Mouse (Mus musculus) layer of hippocampus, adult 9-10 months (tissue): ENCODE measurements at regions not wholly inside any gene's neighbourhood (a gene's known extent, or its start where the extent isn't known, plus 50 kb on each side); places are given as distances from the start of the nearest gene placed in this dataset.
A peak's percentile ranks its signal among the peaks of the same experiment; 100 is the strongest.

Source experiments
- DNase-seq: peaks from one replicate; pipeline ENCODE4 v3.0.0; 2022; ENCODE audit warnings: low spot score

DNA sequence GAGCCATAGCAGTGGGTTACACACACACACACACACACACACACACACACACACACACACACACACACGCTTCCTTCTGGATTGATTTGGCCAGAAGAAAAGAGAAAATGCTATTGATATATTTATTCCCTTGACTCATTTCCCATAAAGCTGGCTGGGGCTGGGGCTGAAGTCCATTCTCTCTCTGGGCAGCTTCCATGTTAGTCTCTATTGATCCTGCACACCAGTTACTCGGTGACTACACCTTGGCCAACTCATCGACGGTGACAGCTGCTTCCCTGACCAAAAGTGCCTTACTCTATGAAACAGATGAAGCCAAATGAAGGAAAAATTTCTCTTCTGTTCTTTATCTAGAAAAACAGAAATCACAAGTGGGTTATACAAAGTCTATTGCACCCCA lies 82.1 kb downstream of the Snx18 start:
- no peak for DNase-seq

DNA sequence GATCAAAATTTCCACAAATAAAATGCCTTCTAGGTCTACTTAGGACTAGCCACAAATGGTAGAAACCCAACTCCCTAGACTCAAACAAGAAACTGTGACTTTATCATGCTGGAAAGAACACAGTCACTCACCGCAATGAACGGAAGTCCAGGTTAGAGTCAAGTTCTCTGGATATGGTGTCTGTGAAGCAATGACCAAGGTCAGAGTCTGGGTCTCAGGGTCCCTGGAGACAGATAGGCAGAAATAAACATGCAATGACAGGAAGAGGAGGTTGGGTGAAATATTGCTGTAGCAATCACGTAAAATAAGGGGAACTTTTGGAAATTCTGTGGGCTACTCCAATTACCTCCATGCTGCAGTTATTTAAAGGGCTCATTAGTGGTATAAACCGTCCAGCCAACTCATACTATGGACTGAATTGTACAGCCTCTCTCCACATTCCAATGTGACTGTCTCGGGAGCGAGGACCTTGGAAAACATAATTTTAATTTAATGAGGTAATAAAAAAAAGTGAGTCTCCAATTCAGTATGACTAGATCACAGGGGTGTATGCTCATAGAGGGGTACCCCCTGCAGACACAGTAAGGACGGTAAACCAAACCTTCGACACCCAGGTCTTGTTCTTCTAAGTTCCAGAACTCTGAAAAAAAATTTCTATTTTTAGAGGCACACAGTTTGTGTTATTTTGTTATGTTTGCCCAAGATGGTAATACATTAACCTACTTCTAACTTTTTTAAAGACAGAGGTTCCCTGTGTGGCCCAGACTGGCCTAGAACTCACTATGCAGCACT lies 83.5 kb downstream of the Snx18 start:
- DNase-seq, result no peak

DNA sequence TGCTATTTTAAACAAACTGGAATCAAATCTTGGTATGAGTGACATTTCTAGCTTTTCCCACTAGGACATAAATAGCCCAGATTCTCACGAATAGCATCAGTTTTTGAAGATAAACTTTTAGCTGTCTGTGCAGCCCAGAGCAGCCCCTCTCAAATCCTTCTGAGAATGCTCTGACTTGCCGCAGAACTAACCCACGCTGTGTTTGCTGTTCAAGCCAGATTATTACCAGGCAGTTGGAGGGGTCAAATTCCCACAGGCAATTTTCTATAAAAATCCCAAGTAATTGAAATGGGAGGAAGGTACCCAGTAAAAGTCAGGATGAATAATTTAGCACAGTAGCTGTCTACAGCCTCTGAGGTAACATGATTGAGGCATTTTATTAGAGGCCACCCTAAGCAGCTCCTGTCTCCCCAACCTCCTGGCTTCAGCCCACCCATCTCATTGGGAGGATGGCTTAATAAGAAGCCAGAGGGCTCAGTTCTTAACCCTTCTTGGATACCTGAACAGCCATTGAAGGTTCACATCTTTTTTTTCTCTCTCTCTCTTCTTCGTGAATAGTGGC lies 84.4 kb downstream of the Snx18 start:
- DNase-seq, result no peak

DNA sequence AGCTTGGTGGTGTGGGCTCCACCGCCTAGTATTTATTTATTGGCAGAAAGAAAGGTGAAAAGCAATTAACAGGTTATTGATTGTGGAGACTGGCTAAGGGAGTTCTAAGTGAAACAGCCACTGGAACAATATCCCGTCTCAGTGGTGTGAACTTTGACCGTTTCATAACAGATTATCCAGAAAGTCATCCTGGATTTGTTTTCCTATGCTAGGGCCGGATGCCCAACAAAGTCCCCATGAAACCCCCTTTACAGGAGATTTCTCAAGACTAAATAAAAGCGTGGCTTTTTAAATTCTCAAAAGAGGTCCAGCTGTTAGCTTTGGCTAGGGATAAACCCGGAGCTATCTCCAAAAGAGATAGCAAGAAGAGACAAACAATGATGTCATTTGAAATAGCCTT lies 91.4 kb downstream of the Snx18 start:
- no peak for DNase-seq

DNA sequence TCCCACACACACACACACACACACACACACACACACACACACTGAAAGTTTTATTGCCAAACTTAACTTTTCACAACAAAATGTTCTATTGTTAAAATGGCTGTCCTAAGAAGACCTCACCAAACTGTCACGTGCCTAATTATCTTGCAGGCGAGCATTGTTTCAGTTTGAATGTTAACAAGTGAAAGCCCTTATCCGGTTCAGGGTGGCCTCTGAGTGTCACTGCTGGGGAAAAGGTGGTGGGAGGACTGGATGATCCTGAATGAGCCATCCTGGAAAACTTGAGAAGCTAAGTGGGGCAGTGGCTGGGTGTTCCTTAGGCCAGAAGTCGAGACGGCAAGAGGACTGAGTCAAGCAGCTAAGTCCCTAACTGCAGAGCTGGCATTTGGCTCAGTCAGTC lies 94.9 kb downstream of the Snx18 start:
- no peak for DNase-seq

DNA sequence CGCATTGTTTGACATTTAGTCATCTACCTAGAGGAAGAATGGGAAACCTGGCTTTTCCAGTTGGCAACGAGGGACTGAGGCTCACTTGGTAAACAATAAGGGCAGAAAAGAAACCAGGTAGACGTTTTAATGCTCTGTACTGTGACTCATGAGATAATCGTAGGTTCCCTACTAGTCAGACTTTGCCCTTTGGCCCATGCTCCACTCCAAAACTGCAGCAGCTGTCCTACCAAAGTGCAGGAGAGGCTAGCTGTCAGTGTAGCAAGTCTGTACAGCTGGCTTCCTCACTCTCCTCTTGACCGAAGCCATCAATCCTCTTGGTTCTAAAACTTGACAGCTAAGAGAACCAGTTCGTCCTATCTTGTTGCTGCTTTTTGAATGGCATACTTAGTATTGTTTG lies 100.2 kb downstream of the Snx18 start:
- no peak for DNase-seq

DNA sequence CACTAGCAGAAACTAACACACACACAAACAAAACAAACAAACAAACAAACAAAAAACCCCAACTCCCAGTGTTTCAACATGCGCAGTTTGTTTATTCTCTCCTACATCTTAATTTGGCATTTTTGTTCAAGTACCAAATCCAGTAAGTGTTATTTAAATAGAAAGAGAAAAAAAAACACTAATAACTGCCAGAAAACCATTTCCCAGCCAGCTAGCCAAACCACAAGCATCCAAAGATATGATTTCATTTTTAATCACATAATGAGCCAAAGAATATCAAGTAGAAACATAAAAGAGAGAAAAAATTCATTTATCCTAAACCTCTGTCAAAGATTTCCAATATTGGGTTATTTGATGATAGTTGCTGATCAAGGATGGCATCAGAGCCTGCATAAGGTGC lies 102.3 kb downstream of the Snx18 start:
- no peak for DNase-seq

DNA sequence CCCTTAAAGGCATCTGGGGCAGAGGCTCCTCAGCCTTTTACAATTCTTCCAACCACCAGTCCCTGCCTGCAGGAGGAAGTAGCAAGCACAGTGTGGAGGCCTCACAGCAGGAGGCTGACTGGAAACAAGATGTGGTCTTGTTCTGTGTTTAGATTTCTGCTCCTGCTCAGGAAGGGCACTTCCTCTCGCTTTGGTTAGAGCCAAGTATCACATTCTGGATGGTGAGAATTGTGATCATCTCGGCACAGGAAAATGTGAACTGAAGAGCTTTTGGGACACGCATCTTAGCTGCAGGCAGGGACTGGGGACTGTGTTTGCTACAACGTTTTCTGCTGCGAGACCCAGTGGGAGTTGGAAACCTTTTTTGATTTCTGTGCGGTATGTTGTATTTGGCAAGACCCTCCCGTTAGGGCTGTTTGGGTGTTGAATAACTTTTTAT lies 103.2 kb downstream of the Snx18 start:
- no peak for DNase-seq

DNA sequence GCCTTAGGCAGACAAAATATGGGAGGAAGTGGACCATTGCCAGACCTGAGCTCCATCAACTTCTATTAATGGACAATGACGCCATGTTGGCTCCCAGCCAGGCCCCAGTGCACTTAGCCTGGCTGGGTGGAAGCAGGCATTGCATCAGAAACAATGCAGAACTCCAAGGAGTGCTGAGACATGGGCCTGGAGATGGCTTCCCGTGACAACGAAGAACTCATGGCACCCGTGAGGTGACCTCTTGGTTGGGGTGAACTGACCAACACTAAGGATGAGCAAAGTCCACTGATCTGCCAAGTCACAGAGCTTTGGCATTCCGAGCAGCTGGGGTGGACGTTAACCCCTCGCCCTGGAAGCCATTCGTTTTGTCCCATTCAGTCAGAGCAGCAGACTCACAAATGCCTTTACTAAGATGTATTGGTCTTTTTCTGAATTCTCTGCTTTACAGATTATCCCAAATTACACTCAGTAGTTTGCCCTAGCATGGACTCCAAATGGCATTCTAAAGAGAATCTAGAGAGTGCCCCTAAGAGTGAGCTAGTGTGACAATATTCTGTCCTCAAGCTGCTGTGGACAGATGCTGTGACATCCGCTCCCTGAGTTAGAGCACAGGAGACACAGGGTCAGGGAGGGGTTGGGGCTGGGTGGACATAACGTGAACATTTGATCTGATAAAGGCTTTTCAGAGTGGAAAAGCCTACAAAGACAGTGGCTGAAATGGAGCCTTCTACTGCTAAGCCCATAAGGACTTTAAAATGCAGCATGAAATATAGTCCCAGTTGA lies 108.8 kb downstream of the Snx18 start:
- DNase-seq, result peak; percentile 36

DNA sequence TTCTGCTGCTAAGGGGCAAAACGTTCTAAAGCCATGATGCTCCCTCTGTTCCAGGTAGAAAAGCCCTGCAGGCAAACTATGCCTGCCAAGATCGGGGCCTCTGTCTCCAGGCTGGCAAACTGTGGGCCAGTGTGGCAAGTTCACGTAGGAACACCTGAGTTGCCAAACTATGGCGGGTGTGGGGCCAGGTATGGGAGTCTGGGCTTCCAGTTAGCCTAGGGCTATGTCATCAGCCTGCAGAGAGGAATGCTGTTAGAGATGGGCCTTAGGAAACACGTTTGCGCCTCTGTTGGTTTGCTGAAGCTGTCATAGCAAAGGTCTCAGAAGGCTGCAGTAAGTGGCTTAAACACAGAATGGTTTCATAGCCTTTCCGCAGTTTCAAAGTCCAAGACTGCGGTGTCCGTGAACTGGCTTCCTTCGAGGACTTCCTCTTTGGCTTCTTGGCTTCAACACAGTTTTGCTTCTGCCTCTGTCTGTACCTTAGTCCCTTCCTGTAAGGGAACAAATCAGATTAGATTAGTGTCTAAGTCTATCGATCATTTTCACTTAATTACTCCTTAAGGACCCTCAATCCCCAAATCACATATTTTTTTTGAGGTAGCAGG lies 110.1 kb downstream of the Snx18 start:
- DNase-seq, result no peak

DNA sequence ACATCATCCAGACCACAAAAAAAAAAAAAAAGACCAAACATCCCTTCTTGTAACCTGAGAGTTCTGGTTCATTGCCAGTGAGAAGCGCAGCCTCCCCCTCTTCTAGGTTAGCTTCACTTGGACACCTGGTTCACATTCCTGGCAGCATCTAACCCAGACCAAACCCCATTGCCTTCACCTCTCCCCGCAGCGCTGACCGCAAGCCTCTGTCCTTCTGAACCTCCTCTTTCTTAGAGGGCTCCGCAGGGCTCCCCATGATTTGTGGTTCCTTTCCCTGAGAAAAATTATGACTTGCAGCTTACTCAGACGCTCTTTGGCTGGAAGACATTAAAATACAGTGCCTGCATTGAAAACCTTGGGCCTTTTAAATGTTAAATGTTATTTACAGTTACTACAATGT lies 115.8 kb downstream of the Snx18 start:
- DNase-seq, result no peak

DNA sequence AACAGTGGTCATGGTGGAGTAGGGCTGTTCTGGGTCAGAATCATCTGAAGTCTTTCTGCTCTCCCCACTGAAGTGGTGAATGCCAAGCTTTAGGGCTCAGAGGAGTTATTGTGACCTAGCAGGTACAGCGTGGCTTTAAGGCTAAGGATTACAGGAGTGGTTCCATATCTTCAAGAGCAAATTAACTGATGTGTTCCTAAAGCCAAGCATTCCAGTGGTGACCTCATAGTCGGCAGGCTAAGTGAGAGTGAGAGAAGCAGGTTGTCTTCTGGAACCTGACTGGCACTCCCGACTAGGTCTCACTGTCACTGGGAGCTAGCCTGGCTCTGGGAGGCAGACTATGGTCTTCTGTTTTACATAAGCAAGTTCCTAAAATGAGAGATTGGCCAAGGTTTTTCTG lies 116.3 kb downstream of the Snx18 start:
- no peak for DNase-seq

DNA sequence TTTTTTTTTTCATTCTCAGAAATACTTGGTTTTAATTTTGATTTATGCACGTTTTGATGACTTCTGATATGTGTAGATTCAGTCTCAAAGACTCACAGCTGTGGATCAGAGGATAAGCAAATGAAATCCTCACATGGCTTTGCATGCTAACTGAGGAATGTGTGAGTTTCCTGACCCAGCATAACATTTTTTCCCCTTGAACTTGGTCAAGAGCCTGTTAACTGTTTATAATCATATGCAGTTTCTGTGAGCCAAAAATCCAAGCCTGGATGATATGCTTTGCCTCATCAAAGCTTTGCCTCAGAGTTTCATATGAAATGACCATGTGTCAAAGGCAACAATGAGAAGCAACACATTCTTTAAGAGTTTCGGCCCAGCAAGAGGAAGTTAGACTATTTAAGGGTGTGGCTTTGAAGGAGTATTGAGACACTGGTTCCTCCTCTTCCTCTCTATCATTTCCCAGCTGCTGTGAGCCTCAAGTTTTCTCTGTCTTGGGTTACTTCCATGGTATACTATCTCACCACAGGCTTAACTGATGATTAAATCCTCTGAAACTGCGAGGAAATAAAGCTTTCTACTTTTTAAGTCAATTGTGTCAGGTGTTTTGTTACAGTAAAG lies 117.9 kb downstream of the Snx18 start:
- DNase-seq, result no peak

DNA sequence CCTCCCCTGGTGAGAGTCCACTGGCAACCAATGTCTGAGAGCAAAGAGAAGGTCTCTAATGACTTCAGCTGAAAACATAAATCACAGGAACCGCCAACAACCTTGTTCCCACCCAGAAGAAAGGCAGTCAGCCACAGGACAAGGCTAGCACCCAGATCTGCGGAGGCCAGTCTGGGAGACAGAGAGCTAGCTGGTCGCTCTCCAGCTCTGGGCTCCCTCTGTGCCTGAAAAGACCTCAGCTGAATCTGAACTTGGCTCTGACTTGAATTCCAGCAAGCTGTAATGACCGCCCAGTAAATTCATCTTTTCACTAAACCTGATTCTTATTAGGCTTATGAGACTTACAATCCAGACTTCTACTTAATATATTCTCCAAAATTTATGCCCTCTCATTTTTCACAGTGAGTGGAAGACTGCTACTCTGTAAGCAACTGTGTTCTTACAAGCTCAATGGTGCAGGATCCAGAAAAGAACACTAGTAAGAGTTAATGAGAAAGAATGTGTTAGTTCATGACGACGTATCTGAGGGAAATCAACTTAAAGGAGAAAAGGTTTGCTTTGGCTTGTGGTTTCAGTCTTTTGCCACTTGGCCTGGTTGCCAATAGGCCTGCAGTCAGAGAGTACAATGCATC lies 119.2 kb downstream of the Snx18 start:
- DNase-seq, result no peak

DNA sequence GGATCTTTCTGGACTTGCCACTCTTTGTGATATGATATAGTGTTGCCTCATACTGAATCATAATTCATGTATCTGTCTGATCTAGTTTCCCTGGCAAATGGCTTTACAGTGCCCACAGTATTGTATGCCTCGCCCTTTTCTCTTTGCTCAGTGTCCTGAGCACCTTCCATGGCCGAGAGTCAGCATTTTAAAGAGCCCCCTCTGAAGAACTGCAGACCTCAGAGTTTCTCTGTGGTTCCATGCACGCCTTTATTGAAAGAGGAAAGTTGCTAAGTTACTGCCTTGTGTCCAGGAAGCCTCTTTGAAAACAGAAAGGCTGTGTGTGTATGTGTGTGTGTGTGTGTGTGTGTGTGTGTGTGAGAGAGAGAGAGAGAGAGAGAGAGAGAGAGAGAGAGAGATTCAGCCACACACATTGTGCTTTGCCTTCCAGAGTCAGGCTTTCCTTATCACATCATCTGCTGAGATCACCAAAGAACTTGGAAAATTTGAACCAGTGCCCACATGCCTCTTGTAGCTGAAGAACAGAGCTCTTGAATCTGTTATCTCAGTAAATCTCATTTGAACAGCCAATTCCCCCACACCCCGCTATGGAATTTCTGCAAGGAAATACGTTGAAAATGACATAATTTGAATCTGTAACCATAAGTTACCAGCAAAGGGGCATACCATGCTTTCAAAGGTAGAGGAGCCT lies 122.6 kb downstream of the Snx18 start:
- no peak for DNase-seq

DNA sequence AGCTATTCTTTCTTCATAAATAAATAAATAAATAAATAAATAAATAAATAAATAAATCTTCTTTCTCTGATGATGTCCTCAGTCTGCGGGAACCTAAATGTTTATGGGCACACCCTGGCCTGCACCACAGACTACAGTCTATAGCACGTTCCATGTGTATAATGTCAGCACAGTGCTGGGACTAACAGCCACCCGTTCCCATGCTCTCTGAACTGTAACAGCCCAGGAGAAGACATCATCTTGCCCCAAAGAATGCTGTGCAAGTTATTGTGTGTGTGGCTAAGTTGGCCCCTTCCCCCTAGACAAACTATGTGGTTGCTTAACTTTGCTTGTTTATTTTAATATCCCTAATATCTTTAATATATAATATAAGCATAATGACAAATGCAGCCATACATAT lies 123.2 kb downstream of the Snx18 start:
- no peak for DNase-seq

DNA sequence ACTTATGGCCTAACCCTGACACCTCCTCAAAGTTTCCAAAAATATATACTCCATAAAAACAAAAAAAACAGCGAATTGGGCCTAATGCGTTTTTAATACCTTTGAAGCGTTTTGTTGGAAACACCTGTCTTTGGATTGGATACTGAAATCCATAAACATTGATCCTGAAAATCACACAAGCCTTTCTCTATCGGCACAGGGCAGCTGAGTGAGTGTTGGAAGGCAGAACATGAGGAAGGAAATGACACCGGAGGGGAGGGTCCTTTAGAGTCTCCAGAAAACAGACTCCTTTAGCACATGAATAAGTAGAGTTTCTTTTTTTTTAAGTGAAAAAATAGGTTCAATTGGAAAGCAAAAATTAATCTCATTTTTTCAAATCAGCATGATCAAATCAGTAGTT lies 123.7 kb downstream of the Snx18 start:
- DNase-seq, result no peak

DNA sequence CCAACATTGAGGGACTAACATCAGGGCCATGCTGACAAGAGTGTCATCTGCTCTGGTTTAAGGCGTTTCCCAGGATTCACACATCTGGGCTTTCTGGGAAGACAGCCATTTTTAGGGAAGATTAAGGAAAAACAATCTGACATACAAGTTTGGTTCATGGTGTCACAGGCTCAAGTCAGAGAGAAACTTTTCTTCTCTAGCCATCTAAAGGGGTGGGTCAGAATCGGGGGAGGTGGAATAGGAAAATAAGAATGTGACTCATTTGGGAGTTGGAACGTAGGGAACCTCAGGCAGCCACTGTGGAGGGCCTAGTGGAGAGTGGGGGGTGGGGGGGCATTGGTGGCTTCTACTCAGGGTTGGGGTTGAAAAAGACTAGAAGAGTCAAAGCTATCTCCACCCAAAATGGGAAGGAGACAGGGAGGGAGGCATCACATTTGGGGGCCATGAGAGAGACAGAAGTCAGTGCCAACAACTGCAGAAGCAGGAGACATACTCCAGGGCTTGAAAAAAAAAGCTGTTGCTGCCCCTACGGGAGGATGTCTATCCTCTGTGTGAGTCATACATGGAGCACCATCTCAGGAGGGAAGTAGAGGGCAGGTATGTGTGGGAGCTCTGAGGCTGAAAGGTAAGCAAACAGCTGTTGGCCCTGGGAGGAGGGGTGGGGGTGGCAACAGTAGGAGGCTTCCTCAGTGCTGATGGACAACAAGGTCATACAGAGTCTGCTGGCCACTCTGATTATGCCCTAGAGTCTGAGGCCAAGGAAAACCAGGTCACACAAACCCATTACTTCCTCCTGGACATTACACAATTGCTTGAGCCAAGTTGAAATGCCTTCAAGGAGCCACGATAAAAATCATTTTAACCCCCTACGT lies 128.2 kb downstream of the Snx18 start:
- DNase-seq, result no peak

DNA sequence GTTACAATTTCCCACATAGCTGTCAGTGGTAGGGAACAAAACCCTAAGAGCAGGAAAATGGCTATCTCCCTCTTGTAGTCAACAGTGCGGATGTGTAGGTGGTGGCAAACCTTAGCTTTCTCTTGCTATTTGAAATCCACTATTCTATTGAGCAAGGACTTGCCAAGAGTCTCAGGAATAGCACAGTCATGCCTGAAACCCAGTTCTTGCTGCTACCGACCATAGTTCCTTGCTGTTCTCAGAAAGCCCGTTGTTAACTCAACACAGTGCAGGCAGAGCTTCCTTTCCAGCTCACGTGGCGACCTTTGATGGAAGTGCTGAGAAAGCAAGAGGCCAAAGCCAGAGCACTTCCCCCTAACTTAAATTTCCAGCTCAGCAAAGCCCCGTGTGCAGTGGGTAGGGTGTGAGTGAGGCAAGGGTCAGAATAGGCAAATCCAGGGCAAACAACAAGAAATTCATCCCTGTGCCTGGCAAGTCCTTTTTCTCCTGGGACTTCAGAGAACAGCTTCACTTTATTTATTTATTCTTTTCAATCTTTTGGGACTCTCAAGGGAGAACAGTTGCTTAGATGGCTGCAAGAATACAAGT lies 131.9 kb downstream of the Snx18 start:
- DNase-seq, result no peak

DNA sequence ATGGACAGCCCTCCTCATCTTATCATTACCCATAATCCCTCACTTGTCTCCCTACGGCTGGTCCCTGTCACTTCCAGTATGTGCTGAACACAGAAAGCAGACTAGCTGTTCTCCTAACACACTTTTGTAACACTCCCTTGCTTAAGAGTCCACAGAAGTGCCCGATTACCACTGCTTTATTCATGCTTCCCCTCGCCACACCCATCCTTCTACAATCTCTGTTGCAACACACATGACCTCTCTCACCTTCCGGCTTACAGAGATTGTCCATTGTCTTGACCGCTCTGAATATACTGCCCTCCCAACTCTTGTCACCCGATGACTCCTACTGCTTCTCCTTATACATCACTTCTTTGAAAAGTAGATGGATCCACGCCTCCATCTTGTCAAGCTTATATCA lies 132.9 kb downstream of the Snx18 start:
- no peak for DNase-seq
